Mouse (Mus musculus): ENCODE measurements around the gene Krtap8-1. TPM values are rescaled to one million over a fixed set of nuclear protein-coding genes. Genes with fewer than 3 reads are reported as not detected.

The Krtap8-1 gene
- total RNA-seq (2022) = not detected

GRCm38 (mm10) chr16:89487852-89488251 lies at the start of gene Krtap8-1:
Gene Krtap8-1 (minus strand): TSS chr16:89487952.
- DNase-seq (ENCODE audit: low spot score) = no peak

GRCm38 (mm10) chr16:89537349-89537748 lies 49.6 kb upstream of the Krtap8-1 start:
- DNase-seq (ENCODE audit: low spot score) = no peak

- DNase-seq (ENCODE audit: low spot score) = no peak
These were observed 42.8 kb upstream of the Krtap8-1 start for GRCm38 (mm10) chr16:89530547-89530946.

GRCm38 (mm10) chr16:89529846-89530245 lies 42.1 kb upstream of the Krtap8-1 start:
- no peak for DNase-seq (ENCODE audit: low spot score)

- DNase-seq (ENCODE audit: low spot score) = no peak
These were observed 40.6 kb upstream of the Krtap8-1 start for GRCm38 (mm10) chr16:89528380-89528779.

- no peak for DNase-seq (ENCODE audit: low spot score)
These were observed 33.2 kb upstream of the Krtap8-1 start for GRCm38 (mm10) chr16:89520996-89521395.

GRCm38 (mm10) chr16:89520555-89520954 lies 32.8 kb upstream of the Krtap8-1 start:
- peak; percentile 1 for DNase-seq (ENCODE audit: low spot score)

- DNase-seq (ENCODE audit: low spot score) = no peak
These were observed 32.3 kb upstream of the Krtap8-1 start for GRCm38 (mm10) chr16:89520091-89520490.

- DNase-seq (ENCODE audit: low spot score) = peak; percentile 1
These were observed 29.9 kb upstream of the Krtap8-1 start for GRCm38 (mm10) chr16:89517635-89518034.

GRCm38 (mm10) chr16:89513431-89513830 lies 25.7 kb upstream of the Krtap8-1 start:
- no peak for DNase-seq (ENCODE audit: low spot score)

- no peak for DNase-seq (ENCODE audit: low spot score)
These were observed 20.5 kb upstream of the Krtap8-1 start, which contains the start of gene Krtap7-1 for GRCm38 (mm10) chr16:89508223-89508622. Gene Krtap7-1 (minus strand): TSS chr16:89508323.

- no peak for DNase-seq (ENCODE audit: low spot score)
These were observed 15.8 kb upstream of the Krtap8-1 start for GRCm38 (mm10) chr16:89503571-89503970.

GRCm38 (mm10) chr16:89501870-89502269 lies 14.1 kb upstream of the Krtap8-1 start:
- DNase-seq (ENCODE audit: low spot score) = no peak

- no peak for DNase-seq (ENCODE audit: low spot score)
These were observed 9.2 kb upstream of the Krtap8-1 start for GRCm38 (mm10) chr16:89497002-89497401.

- DNase-seq (ENCODE audit: low spot score) = no peak
These were observed 7.8 kb upstream of the Krtap8-1 start for GRCm38 (mm10) chr16:89495394-89496153.

GRCm38 (mm10) chr16:89477679-89478314 lies 10.0 kb downstream of the Krtap8-1 start:
- DNase-seq (ENCODE audit: low spot score) = no peak

GRCm38 (mm10) chr16:89461189-89461588 lies 26.6 kb downstream of the Krtap8-1 start:
- DNase-seq (ENCODE audit: low spot score) = no peak

Other genes starting within 250 kb of the Krtap8-1 start
- not detected for gene Krtap21-1, start 84.1 kb downstream of the Krtap8-1 start, total RNA-seq (2022)
- gene Krtap6-2, start 67.8 kb downstream of the Krtap8-1 start, total RNA-seq (2022) = not detected
- gene Krtap7-1, start 20.4 kb upstream of the Krtap8-1 start, total RNA-seq (2022) = not detected
- not detected for gene Krtap11-1, start 83.2 kb upstream of the Krtap8-1 start, total RNA-seq (2022)

All from heart, adult 8-10 months (tissue).